Mouse (Mus musculus): ENCODE measurements around the gene Pde4b.

- no peak for TF ChIP-seq EP300 (IDR thresholded peaks at IDR 0.05; ENCODE audit: insufficient read depth, low read depth, low read length)
- TF ChIP-seq CTCF (IDR thresholded peaks at IDR 0.05; ENCODE audit: low read depth, low read length): no peak
- TF ChIP-seq POLR2A (IDR thresholded peaks at IDR 0.05; ENCODE audit: insufficient read depth, low read length): no peak
Observed at GRCm38 (mm10) chr4:102583469-102583868, 496.1 kb downstream of the Pde4b start.

Measured in ES-Bruce4 (cell line).